Mouse (Mus musculus) cerebellum, adult (tissue): ENCODE results near the gene Gm43191.
"Not testable (repeated sequence)": the region's sequence is repeated elsewhere in the genome, so short reads cannot be mapped to it uniquely, and the experiment has no call there.

Experiments used
- ATAC-seq: cut with Nextera tagmentation; 2 replicates; pipeline ENCODE4 v1.9.2; 2017; ENCODE audit warnings: mild to moderate bottlenecking, moderate library complexity, mixed read lengths; ENCODE audit not compliant: insufficient number of reproducible peaks, low FRiP score, low TSS enrichment

Gene Gm43191

GRCm38 (mm10) chr3:116662463-116662863 lies 18.6 kb downstream of the Gm43191 start, which contains the start of gene Mfsd14a:
TSS of gene Mfsd14a (minus strand) at chr3:116662677.
- peak; percentile 95 for ATAC-seq

GRCm38 (mm10) chr3:116661870-116662414 lies 19.1 kb downstream of the Gm43191 start:
- ATAC-seq = peak; percentile 77

- ATAC-seq = no peak
Measured at GRCm38 (mm10) chr3:116661288-116661869, 19.7 kb downstream of the Gm43191 start.

DNA sequence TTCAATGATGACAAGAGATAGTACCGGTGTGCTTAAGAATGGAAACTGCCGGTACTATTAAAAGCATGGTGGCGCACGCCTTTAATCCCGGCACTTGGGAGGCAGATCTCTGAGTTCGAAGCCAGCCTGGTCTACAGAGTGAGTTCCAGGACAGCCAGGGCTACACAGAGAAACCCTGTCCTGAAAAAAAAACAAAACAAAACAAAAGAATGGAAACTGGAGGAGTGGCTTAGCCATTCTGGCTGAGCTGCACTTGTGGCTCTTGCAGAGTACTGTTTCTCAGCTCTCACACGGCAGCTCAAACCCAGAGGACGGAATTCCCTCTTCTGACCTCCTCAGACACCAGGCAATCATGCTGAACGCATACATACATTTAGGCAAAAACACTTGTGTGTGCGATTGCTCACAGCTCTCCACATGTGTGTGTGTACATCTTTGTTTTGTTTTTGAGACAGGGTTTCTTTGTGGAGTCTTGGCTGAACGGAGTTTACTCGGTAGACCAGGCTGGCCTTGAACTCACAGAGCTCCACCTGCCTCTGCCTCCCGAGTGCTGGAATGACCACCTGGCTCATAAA lies 21.1 kb downstream of the Gm43191 start:
- ATAC-seq = no peak

- ATAC-seq = no peak
Measured at GRCm38 (mm10) chr3:116658928-116659565, 22.0 kb downstream of the Gm43191 start.

GRCm38 (mm10) chr3:116656184-116656965 lies 24.7 kb downstream of the Gm43191 start:
- no peak for ATAC-seq

DNA sequence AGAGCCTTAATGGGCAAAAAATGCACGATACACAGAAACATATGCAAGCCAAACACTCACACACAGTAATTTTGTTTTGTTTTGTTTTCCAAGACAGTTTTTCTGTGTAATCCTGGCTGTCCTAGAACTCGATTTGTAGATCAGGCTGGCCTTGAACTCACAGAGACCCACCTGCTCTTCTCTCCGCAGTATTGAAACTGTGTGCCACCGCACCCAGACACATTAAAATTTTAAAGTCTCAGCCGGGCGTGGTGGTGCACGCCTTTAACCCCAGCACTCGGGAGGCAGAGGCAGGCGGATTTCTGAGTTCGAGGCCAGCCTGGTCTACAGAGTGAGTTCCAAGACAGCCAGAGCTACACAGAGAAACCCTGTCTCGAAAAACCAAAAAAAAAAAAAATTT lies 27.0 kb downstream of the Gm43191 start:
- ATAC-seq = not testable (repeated sequence)

GRCm38 (mm10) chr3:116653278-116653945 lies 27.6 kb downstream of the Gm43191 start:
- ATAC-seq = no peak

DNA sequence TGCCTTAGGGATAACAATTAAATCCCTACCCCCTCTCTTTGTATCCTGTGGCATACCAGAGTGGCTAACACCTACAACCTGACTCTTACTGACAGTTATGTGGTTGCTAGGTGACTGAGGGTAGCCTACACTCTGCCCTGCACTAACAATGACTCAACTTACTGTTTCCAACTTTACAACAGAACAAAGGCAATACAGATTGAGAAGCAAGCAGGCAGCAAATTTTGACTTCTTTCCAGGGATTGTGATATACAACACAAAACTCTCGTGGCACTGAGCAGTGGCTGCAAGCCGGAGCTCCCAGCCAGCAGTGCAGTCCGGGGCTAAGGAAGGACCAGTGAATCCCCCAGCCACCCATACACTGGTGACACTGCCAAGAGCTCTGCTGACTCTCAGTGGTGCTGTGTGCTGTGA lies 29.0 kb downstream of the Gm43191 start:
- no peak for ATAC-seq

GRCm38 (mm10) chr3:116650698-116651097 lies 30.4 kb downstream of the Gm43191 start:
- ATAC-seq = no peak

GRCm38 (mm10) chr3:116648805-116649204 lies 32.3 kb downstream of the Gm43191 start:
- no peak for ATAC-seq

GRCm38 (mm10) chr3:116646387-116646786 lies 34.7 kb downstream of the Gm43191 start:
- ATAC-seq = no peak

DNA sequence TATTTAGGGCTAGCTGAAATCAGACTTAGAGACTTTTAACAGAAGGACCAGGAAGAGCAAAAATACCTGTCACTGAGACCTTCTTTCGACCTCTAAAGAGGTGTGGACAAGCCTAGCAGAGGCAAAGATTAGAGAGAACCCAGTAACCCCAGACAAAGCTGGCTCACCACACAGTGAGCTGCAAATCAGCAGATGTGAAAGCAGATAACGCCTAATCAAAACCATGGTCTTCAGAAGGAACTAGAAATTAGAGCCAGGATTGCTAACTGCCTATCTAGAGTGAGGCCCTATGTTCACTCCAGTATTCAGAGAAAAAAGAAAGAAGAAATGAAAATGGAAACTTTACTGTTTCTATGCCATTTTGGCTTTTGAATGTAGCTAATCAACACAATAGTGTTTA lies 38.7 kb downstream of the Gm43191 start:
- ATAC-seq = no peak

DNA sequence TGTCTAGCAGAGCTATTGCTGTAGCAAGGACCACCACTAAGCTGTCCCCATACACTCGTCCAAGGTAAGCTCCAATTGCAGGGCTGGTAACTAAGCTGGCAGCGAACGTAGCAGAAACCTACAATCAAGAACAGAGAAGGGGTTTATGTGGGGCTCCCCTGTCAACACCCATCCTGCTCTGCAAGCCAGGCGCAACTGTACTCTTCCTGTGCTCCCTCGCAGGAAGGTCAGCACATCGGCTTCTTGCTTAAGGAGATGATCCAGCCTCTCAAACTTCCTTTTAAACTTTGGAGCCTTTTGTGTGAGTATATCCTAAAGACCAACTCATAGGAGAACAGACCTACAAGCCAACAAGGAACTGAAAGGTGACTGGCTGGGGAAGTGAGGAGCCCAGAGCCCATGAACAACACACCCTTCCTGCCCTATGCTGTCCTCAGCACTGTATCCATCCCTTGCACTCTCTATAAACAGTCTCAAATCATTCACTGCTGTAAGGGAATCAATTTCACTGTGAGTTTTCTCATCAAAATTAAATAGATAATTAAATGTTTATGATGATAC lies 39.2 kb downstream of the Gm43191 start:
- no peak for ATAC-seq

DNA sequence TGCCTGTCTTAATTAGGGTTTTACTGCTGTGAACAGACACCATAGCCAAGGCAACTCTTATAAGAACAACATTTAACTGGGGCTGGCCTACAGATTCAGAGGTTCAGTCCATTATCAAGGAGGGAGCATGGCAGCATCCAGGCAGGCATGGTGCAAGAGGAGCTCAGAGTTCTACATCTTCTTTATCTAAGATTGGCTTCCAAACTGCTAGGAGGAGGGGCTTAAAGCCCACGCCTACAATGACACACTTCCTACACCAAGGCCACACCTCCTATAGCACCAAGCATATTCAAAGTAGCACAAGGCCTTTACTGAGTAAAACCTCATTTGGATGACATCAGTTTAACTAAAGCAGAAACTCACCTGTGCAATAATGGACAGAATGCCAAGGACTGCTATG lies 41.0 kb downstream of the Gm43191 start:
- ATAC-seq = no peak

- ATAC-seq = no peak
Measured at GRCm38 (mm10) chr3:116638572-116638971, 42.5 kb downstream of the Gm43191 start.

DNA sequence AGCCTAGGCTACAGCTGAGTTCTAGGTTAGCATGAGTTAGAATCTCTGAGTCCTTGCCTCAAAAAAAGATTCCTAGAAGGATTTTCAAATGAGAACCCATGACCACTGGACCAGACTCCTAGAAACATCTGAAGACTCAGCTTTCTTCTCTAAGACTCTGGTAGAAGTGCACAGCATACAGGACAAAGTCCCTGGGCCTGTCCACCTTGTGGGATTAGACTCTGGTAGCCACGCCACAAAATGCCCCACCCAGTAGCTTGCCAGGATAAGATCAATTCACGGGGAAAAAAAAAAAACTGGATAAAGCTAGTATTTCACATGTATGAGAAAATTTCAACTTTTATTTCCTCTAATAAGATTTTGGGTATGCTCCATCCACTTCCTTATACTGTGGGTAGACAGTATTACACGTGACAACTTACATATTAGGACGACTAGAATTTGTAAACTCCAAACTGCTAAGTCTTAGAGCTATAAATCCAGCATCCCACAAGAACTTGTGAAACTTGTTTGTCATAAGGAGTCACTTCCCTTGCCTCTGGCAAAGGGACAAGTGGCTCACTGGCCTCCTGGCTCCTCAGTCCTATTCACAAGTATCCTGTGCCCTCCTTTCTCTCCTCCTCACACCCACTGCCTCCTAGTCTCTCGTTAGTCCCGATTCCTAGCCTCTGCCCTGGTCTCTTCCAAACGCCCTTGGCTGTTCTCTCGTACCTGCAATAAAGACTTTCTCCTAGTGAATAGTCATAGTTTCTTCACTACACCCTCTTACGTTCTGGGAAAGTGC lies 43.2 kb downstream of the Gm43191 start:
- ATAC-seq = no peak

DNA sequence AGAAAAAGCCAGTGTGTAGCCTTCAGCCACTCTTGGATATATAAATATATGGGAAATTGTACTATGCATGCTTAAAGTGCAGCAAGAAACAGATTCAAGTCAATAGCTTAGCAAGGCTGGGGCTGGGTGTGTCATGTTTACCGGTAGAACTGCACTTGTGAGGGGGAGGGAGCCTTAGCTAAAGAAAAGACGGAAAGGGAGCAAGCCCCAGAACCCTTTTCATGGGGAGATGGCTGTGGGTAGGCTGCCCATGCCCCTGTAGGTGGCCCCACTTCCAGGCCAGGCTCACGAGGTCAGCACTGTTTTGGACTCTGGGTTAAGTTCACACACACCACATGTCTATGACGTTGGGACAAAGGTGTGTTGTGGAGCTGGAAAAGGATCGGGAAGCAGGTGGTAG lies 45.3 kb downstream of the Gm43191 start:
- ATAC-seq = no peak

DNA sequence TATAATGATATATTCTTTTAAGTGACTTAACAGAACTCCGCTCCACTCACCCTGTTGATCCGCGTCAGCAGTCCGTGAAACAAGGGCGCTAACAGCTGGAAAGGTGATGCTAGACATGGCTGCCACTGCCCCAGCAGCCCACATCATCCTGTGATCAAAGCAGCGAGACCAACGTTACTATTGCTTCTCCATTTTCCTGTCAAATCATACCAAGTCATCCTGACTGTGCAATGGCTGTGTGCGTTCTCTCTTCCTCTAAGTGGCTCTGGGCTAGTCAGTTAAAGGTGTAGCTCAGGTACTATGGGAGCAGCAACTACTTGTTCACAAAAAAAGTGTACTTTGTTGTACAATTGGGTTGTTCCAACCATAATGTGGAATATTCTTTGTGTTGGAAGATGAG lies 46.2 kb downstream of the Gm43191 start:
- no peak for ATAC-seq
